Mouse (Mus musculus): ENCODE results near the gene Sh3gl2.

Sh3gl2 gene

DNA sequence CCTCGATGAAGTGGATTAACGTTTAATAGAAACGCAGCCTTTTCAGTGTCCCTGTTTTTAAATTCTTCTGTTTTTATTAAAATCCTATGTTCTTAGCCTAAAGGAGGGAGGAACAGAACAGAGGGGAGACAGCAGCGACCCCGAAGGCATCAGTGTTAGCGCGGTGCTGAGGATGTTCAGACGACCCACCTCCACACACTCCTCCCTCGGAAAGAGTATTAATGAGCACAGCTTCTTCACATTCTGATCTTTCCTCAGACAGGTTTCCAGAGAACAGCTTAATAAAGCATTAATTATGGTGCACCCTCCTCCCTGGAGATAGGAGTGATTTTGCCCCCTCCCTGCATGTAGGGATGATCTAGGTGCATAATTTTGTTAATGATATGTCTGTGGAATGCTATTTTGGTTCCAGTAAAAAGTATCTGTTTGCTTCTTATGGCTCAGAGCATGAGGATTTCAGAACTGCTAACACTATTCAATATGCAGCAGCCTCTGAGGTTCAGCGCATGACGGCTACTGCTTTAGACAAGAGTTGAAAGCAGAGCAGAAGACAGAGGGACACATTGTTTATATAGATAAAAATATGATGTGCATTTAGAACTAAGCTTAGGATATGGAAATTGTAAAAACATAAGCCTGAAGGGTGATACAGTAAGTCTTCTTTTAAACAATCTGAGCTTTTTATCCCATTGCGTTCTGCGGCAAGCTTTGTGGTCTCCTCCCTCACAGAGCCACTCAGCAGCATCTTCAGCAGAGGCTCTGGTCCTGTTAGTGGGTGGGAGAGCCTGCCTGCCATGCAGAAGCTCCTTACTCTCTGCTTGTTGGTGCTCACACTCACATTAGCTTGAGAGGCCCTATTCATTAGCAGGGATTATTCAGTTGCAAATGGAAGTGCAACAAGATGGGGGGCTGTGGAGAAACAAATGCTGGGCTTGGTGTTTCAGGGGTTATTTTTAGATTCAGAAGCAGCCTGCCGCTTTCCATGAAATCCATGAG lies 27.8 kb downstream of the Sh3gl2 start:
- in situ Hi-C loops (cut with MboI, MseI) = no loop called here

DNA sequence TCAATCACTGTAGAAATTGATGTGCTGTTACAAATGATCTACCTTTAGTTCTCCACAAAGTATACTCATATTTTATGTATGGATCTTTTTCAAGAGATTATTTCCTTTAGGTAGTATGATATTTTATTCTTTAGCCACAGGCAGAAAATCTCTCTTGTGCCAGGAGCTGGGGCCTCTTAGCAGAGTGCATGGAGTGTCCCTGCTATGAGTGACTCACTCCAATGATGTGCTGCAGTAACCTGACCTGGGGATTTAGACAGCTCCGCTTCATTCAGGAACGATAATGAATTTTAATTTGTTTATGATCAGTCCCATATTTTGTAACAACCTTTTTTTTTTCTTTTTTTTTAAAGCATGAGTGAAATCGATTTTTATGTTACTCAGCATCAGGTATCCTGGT lies 36.7 kb downstream of the Sh3gl2 start:
- in situ Hi-C loops (cut with MboI, MseI) = no loop called here

DNA sequence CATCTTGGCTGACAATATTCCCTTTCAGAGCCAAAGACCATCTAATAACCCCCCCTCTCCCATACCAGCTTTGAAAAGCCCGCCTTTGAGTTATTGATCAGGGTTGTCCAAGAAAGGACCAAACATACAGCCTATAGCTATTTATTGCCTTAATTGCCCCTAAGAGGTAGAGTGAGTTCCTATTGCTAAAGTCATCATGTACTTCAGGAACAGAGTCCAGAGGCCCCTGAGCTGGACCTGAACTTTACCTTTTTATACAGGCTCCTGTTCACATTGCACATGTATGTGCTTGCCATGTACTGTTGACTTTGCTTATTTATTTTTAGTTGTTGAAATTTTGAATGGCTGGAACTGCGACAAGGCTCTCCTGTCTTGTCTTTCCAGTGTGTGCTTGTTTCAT lies 37.6 kb downstream of the Sh3gl2 start:
- in situ Hi-C loops (cut with MboI, MseI) = no loop called here

DNA sequence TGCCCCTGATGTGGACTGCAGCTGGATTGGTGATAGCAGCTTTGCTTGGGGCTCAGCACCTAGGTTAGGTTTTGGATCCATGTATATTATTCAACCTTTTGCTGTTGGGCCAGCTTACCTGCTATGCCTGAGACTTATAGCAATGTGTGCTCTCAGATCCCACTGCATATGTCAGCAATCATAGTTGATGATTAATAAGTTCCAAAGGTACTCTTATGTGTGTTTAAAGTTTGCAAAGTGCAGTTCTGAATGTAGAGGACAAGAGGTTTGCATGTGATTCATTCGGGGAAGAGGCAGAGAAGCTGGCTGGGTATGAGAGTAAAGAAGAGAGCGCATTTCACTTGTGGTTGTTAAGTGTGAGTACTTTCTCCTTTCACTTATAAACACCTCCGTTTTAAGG lies 43.7 kb downstream of the Sh3gl2 start:
- in situ Hi-C loops (cut with MboI, MseI) = no loop called here

DNA sequence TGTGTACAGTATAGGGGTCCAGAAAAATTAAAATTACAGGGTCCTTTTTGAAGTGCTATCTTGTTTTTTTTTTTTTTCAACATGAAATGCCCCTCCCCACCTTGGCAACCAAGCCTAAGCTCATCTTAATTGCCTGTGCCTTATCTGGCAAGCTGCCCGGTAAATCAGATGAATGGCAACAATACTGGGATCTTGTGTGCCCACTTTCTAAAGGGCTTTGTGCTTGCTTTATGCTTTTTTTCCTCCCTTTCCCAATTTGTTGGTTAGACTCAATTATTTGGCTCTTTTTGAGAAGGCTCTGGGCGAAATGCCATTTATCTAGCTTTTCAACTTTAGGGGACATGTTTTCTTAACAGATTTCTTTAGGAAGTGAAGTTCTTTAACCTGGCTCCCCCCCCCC lies 45.3 kb downstream of the Sh3gl2 start:
- in situ Hi-C loops (cut with MboI, MseI) = no loop called here

DNA sequence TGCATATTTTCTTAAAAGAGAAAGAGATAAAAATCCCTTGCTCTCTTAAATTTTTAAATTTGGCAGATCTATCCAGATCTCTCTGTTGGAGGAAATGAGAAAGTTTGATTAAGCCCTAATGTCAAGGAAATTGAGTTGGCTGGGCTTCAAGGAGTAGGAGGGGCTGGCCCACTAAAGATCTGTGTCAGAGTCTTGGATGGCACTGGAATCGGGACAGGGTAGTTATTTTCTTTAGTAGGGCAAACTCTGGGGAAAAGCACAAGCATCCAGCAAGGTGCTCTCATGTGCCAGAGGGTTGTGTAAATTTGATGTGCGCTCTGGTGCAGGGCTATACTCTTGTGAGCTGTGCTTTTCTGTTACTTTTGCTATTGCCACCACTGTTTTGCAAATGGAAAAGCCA lies 45.9 kb downstream of the Sh3gl2 start:
- in situ Hi-C loops (cut with MboI, MseI) = no loop called here

DNA sequence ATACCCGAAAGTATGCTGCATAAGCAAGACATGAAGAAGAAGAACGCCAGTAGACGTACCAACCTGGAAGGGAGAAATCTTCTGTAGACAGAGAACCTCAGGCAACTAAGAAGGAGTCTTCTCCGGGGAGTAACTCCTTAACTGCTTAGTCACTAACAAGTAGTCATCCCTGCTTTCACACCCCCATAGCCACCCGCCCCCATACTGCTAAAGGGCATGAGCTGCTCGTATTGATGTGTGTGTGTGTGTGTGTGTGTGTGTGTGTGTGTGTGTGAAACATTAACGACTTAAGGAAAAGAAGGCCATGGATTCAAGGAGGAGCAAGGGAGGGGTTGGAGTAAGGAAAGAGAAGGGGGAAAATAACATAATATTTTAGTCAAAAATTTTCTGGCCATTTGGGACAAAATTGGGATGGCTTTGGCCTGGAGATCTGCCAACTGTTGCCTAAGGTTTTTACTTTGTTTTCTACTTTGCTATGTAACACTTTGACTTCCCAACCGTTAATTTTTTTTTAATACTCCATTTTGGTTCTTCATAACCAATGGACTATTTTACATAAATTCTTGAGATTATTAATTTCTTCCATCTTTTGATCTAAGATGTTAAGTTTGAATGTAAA lies 51.0 kb downstream of the Sh3gl2 start:
- in situ Hi-C loops (cut with MboI, MseI) = no loop called here

DNA sequence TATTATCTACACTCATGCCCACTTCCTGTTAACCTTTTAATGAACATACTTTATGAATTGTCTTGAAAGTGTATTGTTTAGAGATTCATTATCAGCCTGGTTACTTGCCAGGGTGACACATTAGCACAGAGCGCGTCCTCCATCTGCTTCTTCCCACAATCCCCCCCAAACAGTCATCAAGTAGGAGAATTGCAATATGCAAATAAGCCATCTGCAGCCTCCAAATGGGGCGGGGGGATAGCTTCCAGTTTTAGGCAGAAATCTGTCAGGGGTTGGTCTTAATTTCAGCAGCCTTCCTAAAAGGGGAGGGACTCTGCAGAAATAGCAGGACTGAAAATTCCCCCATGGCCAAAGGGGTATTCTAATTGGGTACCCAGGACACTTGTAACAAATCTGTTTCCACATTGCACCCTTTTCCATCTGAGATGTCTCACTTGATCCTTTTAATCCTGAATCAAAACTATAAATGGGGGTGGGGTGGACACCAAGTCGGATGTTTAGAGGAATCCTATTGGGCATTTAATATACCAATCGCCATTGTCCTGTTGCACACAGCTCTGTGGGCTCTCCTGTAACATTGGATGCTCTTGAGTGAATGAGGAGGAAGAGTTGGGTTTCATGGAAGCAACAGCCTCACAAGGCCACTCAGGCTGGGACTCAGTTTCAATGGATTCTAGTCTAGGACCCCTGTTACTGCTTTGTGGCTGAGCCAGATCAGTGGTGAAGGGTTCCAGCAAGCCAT lies 51.7 kb downstream of the Sh3gl2 start:
- in situ Hi-C loops (cut with MboI, MseI) = no loop called here

DNA sequence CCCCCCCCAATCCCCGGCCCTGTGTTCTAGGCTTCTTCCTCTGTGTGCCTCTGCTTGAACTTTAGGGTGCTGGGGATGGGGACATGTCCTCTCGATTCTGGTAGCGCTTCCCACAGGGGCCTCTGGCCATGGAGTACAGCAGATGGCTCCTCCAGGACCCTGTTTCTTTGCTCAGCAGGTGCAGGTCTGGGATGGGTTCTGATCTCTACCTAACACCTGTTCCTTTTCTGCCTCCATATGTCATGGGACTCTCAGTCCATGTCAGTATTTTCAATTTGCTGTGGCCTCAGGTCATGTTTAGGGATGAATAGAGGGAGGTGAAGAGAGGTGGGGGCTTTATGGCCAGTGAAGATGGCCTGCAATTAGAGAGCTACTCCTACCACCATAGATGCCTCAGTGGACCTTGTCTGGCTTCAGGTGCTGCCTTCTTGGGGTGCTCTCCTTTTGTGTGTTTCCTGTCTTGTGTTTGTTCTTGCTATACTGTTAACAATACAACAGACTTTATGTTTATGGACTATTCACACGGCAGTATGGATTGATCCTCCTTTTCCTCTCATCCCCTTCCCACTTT lies 52.9 kb downstream of the Sh3gl2 start:
- in situ Hi-C loops (cut with MboI, MseI) = no loop called here

DNA sequence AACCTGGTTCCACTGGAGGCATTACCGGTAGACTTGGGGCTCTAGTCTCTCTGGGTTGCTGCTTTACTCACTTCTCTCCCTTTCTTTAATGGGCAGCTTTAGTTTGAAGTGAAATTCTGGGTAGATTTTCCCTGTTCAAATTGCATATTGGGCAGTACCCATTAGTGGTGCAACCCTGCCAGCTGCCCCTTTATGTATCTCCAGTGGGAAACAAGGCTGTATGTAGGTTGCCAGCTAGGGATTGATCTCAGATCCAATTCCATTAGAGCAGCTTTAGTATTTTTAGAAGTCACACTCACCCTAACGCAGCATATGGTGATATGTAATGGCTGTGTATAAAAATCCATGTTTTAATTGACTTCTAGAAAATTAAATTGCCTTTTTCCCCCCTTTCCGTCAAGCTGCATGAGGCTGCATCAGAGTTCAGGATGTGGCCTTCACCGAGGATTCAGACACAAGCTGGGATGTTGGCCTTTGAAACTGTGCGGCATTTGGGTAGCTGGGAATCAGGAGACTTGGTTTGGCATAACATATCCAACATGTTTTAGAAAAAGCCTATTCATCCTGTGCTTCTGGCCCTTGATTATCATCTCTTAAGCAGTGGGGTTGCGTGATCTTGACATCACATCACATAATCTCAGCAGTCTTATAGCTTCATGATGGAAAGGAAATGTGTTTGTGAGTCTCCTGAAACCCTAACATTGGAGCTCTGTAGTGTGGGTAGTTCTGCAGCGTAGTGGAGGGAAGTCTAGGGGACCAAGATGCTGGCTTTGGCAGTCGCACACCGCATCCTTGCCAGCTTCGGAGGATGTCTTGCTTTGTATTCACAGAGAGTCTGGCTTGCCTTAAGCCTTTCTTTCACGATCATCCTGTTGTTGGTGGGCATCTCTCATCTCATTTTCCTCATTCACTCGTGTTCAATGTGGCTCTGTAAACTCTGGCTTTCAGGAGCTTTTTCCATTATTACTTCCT lies 56.0 kb downstream of the Sh3gl2 start:
- in situ Hi-C loops (cut with MboI, MseI) = loop anchor here in 1 of 2 experiments (10.0 kb wide), 1 partner anchor 754 kb away; no protein-coding TSS in a partner anchor

DNA sequence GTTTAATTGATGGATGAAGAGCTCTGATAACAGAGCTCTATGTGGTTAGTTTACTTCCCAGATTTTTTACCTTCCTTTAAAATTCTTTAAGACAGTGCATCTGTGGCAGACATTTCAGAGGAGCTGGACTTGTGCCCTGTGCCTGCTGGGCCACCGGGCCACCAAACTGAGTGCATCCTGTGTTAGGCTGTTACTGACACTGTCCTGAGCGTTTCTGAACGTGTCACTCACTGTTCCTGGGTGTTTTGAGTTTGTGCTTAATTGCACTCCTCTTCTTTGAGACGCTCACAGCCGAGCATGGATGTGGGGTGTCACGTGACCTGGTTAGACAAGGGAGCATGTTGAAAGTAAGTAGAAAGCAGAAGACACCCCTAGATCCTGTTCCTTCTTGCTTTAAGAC lies 57.2 kb downstream of the Sh3gl2 start:
- in situ Hi-C loops (cut with MboI, MseI) = loop anchor here in 1 of 2 experiments (10.0 kb wide), 1 partner anchor 753 kb away; no protein-coding TSS in a partner anchor

DNA sequence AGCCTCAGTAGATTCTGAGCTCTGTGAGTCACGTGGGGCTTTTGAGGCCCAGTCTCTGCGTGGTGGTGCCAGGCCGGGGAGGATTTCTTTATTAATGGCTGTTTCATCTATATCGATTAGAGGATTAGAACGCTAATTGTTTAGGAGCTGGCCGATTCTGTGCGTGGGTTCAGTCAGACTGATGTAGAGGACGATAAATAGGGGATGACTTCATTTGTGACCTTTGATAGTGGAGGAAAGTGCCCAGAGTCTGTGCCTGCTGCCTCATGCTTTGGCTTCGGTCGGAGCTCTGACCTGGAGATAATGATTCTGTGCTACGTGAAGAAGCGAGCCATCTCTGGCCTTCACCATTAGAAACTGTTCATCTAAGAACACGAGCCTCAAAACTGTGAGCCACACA lies 57.7 kb downstream of the Sh3gl2 start:
- in situ Hi-C loops (cut with MboI, MseI) = loop anchor here in 1 of 2 experiments (10.0 kb wide), 1 partner anchor 752 kb away; no protein-coding TSS in a partner anchor

DNA sequence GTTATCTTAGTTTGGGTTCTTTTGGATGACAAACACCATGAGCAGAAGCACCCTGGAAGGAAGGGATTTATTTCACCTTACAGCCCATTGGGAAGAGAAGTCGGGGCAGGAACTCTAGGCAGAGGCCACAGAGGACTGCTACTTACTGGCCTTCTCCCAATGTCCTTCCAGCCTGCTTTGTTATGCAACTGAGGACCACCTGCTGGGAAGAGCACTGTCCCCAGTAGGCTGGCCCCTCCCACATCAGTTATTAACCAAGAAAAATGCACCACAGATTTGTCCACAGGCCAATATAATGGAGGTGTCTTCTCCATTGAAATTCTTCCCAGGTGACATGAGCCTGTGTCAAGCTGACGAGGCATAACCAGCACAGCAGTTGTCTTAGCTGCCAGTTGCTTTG lies 62.5 kb downstream of the Sh3gl2 start:
- in situ Hi-C loops (cut with MboI, MseI) = loop anchor here in 1 of 2 experiments (10.0 kb wide), 1 partner anchor 747 kb away; no protein-coding TSS in a partner anchor

DNA sequence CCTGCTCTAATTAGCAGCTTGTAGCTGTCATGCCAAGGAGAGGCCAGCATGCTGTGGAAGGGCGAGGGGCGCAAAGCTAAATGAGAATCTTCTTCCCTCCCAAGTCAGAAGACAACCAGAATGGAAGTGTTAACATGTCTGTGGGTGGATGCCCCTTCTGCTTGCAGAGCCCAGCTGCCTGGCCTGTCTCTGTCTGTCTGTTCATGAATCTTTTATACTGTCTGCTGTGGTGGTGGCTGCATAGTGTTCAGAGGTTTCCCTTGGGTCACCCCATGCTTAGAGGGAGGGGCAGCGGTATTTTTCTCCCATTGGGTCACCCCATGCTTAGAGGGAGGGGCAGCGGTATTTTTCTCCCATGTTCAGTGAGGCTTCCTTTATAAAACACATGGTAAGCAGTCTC lies 68.0 kb downstream of the Sh3gl2 start:
- in situ Hi-C loops (cut with MboI, MseI) = no loop called here

DNA sequence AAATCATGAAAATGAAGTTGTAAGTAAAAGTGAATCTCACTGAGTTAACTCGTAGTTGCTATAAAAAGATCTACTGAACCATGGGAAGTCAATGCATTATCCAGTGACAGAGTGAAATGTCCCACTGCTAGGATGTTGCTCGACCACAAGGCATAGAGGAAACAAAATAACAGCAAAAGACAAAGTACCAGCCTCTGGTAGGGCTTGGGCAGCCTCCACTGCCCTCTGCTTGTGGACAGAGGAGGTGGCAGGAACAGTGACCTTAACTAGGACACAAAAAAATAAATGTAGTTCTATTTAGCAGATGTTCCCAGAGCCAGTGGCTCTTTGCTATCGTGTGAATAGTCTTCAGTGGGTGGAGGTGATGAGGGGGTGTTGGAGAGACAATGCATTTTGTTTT lies 68.5 kb downstream of the Sh3gl2 start:
- in situ Hi-C loops (cut with MboI, MseI) = no loop called here

DNA sequence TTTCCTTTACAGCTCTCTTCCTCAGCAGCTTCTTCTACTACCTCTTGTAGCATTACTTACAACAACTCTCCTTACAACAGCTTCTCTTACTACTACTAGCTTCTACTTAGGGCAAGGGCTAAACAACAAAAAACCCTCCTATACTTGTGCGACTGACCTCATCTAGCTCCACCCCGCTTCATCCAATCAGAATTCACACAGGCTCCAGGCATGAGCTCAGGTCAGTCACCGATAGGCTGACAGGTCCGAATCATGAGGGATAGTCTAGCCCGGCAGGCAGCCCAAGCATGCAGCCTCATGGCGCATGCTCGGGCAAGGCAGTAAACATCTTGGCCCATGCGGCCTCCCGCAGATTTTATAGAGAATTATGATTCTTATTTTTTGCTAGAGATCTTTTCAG lies 78.2 kb downstream of the Sh3gl2 start:
- in situ Hi-C loops (cut with MboI, MseI) = no loop called here

DNA sequence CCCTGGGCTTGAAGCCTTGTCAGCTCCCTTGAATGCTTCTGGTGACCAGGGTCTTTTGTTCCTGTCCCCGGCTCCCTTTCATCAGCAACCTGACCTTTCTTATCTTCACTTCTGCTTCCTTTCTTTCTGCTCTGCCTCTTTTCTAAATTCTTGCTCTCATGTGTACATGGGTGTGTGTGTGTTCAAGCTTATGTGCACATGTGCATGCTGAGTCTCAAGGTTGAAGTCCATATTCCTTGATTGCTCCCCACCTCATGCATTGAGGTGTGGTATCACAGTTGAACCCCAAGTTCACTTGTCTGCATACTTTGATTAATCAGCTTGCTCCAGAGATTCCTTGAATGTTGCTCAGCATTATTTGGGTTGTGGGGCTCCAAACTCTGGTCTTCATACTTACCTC lies 85.1 kb downstream of the Sh3gl2 start:
- in situ Hi-C loops (cut with MboI, MseI) = no loop called here

DNA sequence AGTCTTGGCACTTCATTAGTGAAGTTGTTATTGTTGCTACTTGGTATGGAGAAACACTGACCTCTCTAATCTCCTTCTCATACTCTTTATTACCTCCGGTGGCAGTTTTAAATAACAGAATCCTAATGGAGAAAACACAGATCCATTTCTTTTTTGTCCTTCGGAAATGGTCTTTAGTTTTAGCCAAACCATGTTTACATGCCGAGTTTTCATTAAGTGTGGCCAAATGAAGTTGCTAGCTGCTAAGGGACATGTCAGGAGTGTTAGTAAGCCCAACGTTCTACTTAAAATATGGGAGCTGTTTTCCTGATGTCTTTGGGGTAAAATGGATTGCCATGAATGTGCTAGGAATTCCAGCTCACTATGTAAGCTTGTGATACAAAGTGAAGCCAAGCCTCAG lies 86.4 kb downstream of the Sh3gl2 start:
- in situ Hi-C loops (cut with MboI, MseI) = no loop called here

DNA sequence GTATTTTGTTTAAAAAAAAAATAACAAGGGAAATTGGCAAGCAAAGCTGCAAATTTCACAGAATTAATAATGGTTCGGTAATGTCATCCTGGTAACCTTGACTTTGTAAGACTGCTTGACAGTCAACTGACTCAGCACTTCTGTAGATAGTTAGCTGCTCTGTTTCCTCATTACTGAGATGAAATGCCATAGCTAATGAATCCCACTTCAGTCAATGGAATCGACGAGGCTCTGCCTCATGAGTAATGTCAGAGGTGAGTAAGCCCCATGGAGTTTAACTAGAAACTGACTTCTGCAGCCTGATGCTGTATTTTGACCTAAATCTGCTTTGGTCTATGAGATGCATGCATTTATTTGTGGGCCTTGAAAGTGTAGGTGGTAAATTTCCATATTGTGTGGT lies 88.4 kb downstream of the Sh3gl2 start:
- in situ Hi-C loops (cut with MboI, MseI) = no loop called here

DNA sequence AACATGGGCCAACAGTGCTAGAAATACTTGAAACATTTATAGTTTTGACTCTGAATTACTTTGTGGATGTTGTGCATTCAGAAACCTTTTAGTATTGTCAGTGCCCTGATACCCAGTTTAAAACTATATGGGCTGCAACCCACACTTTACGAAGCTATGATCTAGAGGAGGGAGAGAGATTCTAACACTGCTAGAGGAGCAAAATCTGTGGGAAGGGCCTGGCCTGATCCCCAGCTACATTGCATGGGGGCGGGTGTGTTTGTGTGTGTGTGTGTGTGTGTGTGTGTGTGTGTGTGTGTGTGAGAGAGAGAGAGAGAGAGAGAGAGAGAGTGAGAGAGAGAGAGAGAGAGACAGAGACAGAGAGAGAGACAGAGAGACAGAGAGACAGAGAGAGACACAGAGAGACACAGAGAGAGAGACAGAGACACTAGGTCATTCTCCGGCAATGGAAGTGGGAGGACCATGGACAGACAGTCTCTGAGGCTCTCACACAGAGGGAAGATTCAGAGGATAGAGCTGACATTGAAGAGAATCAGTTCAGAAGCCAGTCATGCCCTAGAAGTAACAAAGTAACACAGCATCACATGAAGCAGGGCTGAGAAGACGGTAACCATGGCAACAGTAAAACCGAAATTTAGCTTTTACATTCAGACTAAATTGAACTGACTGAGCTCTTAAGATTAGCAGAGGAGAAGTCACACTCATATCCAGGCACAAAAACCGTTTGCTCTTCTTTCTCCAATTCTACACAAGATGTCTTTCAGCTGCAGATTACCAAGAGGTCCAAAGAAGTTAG lies 95.9 kb downstream of the Sh3gl2 start:
- in situ Hi-C loops (cut with MboI, MseI) = no loop called here

Measured in T-helper 17 cell (primary cell).